Comparison of ENCODE assay signal across 8 mouse cellular contexts in genomic region chr10:20724451-20724850, GRCm38 (mm10). TPM values are rescaled to one million over a fixed set of nuclear protein-coding genes. Genes with fewer than 3 reads are reported as not detected.
DNase-seq lines count a peak whose midpoint lies in the region; ATAC-seq and TF ChIP-seq lines count a peak whose summit lies in the region.

No protein-coding gene starts in this region.

- no peaks in the 10 kb centered on the region for H3K9me3 ChIP-seq in hindbrain, embryonic 11.5 days (ENCODE audit: control insufficient read depth, low read length)
- H3K9me3 ChIP-seq in liver, postnatal 0 days (ENCODE audit: low read length) = no peaks in the 10 kb centered on the region

- no peaks in the 10 kb centered on the region for H3K36me3 ChIP-seq in hindbrain, embryonic 11.5 days (ENCODE audit: control insufficient read depth, insufficient read depth, low read length)
- H3K36me3 ChIP-seq in liver, postnatal 0 days (replicated peaks; ENCODE audit: insufficient read depth, low read length) = no peaks in the 10 kb centered on the region

- peak; percentile 15 for DNase-seq in gastrocnemius, adult 18-20 months (ENCODE audit: low spot score)
- no peak for DNase-seq in gastrocnemius, postnatal 14 days
- peak; percentile 38 for DNase-seq in hindbrain, embryonic 11.5 days (ENCODE audit: low spot score)
- no peak for DNase-seq in liver, postnatal 0 days
- no peak for DNase-seq in urinary bladder, adult 2 months (ENCODE audit: low spot score)
- no peak for DNase-seq in layer of hippocampus, adult 18-20 months (ENCODE audit: low spot score in 2 of 2)
- DNase-seq in layer of hippocampus, postnatal 14 days (ENCODE audit: low spot score in 2 of 2) = no peak

- no peaks in the 10 kb centered on the region; the same call in 1 of the 2 replicates for H3K4me1 ChIP-seq in bone marrow, adult 2 months (ENCODE audit: control insufficient read depth, insufficient read depth, low read length)
- peaks cover 4% of the 10 kb centered on the region; the same call in 1 of the 2 replicates for H3K4me1 ChIP-seq in hindbrain, embryonic 11.5 days (replicated peaks; ENCODE audit: control insufficient read depth, insufficient read depth, low read length)
- peaks cover 13% of the 10 kb centered on the region for H3K4me1 ChIP-seq in liver, postnatal 0 days (ENCODE audit: insufficient read depth)

- no peak for ATAC-seq in hindbrain, embryonic 11.5 days (ENCODE audit: low FRiP score)
- no peak for ATAC-seq in liver, postnatal 0 days

- H3K27ac ChIP-seq in bone marrow, adult 2 months (ENCODE audit: control insufficient read depth, insufficient read depth, low read depth, low read length, poor library complexity) = no peak overlapping the region
- no peak overlapping the region for H3K27ac ChIP-seq in hindbrain, embryonic 11.5 days (ENCODE audit: low read depth, low read length)
- 0 out of 2 replicates have a peak overlapping the region, but pooled peaks have one; percentile 9 for H3K27ac ChIP-seq in liver, postnatal 0 days (ENCODE audit: low read depth)

- peak overlapping the region; percentile 32 for H3K4me2 ChIP-seq in hindbrain, embryonic 11.5 days (replicated peaks; ENCODE audit: low read depth, low read length)
- H3K4me2 ChIP-seq in liver, postnatal 0 days (ENCODE audit: low read depth, low read length) = peak overlapping the region; percentile 65

- no peak overlapping the region for H3K9ac ChIP-seq in hindbrain, embryonic 11.5 days (ENCODE audit: low read depth, low read length)
- peak overlapping the region; percentile 28; the same call in 1 of the 2 replicates for H3K9ac ChIP-seq in liver, postnatal 0 days (replicated peaks)

- WGBS in bone marrow, adult 2 months = 2% methylated on average over 10 of the region's 10 CpGs
- WGBS in hindbrain, embryonic 11.5 days = 46% methylated on average over 10 of the region's 10 CpGs
- 15% methylated on average over 10 of the region's 10 CpGs for WGBS in liver, postnatal 0 days (ENCODE audit: insufficient replicate concordance)

- TF ChIP-seq EP300 in liver, postnatal 0 days (IDR thresholded peaks at IDR 0.05; ENCODE audit: low read depth) = no peak

- no peak for TF ChIP-seq POLR2A in bone marrow, adult 2 months (IDR thresholded peaks at IDR 0.05; ENCODE audit: borderline replicate concordance, control insufficient read depth, low read depth, low read length)

- TF ChIP-seq CTCF in bone marrow, adult 2 months (IDR thresholded peaks at IDR 0.05; ENCODE audit: control insufficient read depth, insufficient read depth, low read length) = no peak
- no peak for TF ChIP-seq CTCF in liver, postnatal 0 days (IDR thresholded peaks at IDR 0.05; ENCODE audit: low read depth)

- no peaks in the 10 kb centered on the region; the same call in 1 of the 2 replicates for H3K27me3 ChIP-seq in hindbrain, embryonic 11.5 days (ENCODE audit: control insufficient read depth, insufficient read depth, low read length)
- H3K27me3 ChIP-seq in liver, postnatal 0 days (ENCODE audit: insufficient read depth, low read length) = no peaks in the 10 kb centered on the region

- peak overlapping the region; percentile 43 for H3K4me3 ChIP-seq in bone marrow, adult 2 months (replicated peaks; ENCODE audit: control insufficient read depth, low read depth, low read length)
- peak overlapping the region; percentile 15 for H3K4me3 ChIP-seq in hindbrain, embryonic 11.5 days (ENCODE audit: low read depth, low read length)
- H3K4me3 ChIP-seq in liver, postnatal 0 days (ENCODE audit: low read depth, low read length) = peak overlapping the region; percentile 41

- intact Hi-C loops in gastrocnemius, postnatal 14 days (cut with DNase I; ENCODE audit: low total_unique reads) = no loop called here

RNA-seq across cellular contexts. Expression of gene Pde7b, which starts 0.4 kb away (rescaled TPM):
- total RNA-seq in gastrocnemius, adult 18-20 months (2021) = 10 to 100 TPM; 37.2 to 37.9 TPM
- 10 to 100 TPM; 38.2 to 46.4 TPM for total RNA-seq in gastrocnemius, postnatal 14 days (2021)
- 1.8 and 3.3 TPM in 2 replicates for polyA plus RNA-seq in bone marrow, adult 2 months (2011; ENCODE audit: insufficient read depth, insufficient read length, low replicate concordance, missing spikeins)
- polyA plus RNA-seq in hindbrain, embryonic 11.5 days (2014; fragmentation: Nextera tagmentation; extraction: Ambion mirVana) = 2.5 and 3.4 TPM in 2 replicates
- polyA plus RNA-seq in liver, postnatal 0 days (2015; fragmentation: Nextera tagmentation; extraction: Ambion mirVana) = 0.60 and 0.66 TPM in 2 replicates
- 10.1 and 14.9 TPM in 2 replicates for polyA plus RNA-seq in urinary bladder, adult 2 months (2012; rRNA removed)
- 10 to 100 TPM; 21.2 to 27.0 TPM for total RNA-seq in layer of hippocampus, adult 18-20 months (2021)
- 10 to 100 TPM; 14.0 to 18.0 TPM for total RNA-seq in layer of hippocampus, postnatal 14 days (2021)

Comparison
In these comparisons a context has a peak if more than half of its experiments do, and no peak if none do; other contexts are left out.
1. DNase-seq: peak in gastrocnemius, adult 18-20 months (single experiment) and hindbrain, embryonic 11.5 days (single experiment); none in gastrocnemius, postnatal 14 days (single experiment), liver, postnatal 0 days (single experiment), urinary bladder, adult 2 months (single experiment), layer of hippocampus, adult 18-20 months (0 of 2) and layer of hippocampus, postnatal 14 days (0 of 2).
2. Peak in every context shown above with its lines, with median percentiles within 50 percentile points of each other: H3K4me3 ChIP-seq.